Mouse (Mus musculus) limb, embryonic 15.5 days (tissue): Measurements from ENCODE around the gene Klc3. TPM values are rescaled to one million over a fixed set of nuclear protein-coding genes. Genes with fewer than 3 reads are reported as not detected.
A peak's percentile ranks its signal among the peaks of the same experiment; 100 is the strongest.

Source experiments
- ATAC-seq: fragments of 200-750 bp; cut with Nextera tagmentation; 2 replicates; pipeline ENCODE4 v1.8.0; 2017; ENCODE audit warnings: low read depth, moderate TSS enrichment; ENCODE audit not compliant: insufficient number of reproducible peaks, low FRiP score, low TSS enrichment
- H3K27ac ChIP-seq: fragments of 300-500 bp; sonication (generic); 2 replicates; pipeline ENCODE4 v1.5.1; 2015; ENCODE audit warnings: moderate library complexity, mild to moderate bottlenecking, inconsistent platforms
- H3K27me3 ChIP-seq: fragments of 300-500 bp; sonication (generic); 2 replicates; pipeline ENCODE4 v1.6.1; 2015; ENCODE audit warnings: inconsistent platforms
- H3K36me3 ChIP-seq: fragments of 300-500 bp; sonication (generic); 2 replicates; pipeline ENCODE4 v1.6.1; 2015; ENCODE audit warnings: inconsistent platforms
- H3K4me1 ChIP-seq: fragments of 300-500 bp; sonication (generic); 2 replicates; pipeline ENCODE4 v1.6.1; 2015; ENCODE audit warnings: inconsistent platforms
- H3K4me2 ChIP-seq: fragments of 300-500 bp; sonication (generic); 2 replicates; pipeline ENCODE4 v1.6.1; 2015; ENCODE audit warnings: mild to moderate bottlenecking, inconsistent platforms
- H3K4me3 ChIP-seq: fragments of 300-500 bp; sonication (generic); 2 replicates; pipeline ENCODE4 v1.5.1; 2015; ENCODE audit warnings: mild to moderate bottlenecking, inconsistent platforms
- H3K9ac ChIP-seq: fragments of 300-500 bp; sonication (generic); 2 replicates; pipeline ENCODE4 v1.6.1; 2015; ENCODE audit warnings: inconsistent platforms
- H3K9me3 ChIP-seq: fragments of 300-500 bp; sonication (generic); 2 replicates; pipeline ENCODE4 v1.6.1; 2016; ENCODE audit warnings: inconsistent platforms
- WGBS: fragments of 180-500 bp; shearing (Covaris S2); methylation state at CpG from one replicate; pipeline ENCODE4 v1.1.7; 2015; 5-methylcytosine and 5-hydroxymethylcytosine counted together
- polyA plus RNA-seq: library from polyadenylated mRNA; unstranded; fragments of >200 nt; fragmentation: Nextera tagmentation; extraction: Ambion mirVana; gene quantifications from 2 replicates; pipeline ENCODE4 v1.2.1, GENCODE M21; 2015

The Klc3 gene
- polyA plus RNA-seq, 1 experiment from 2014 or later = 37.6 TPM

DNA sequence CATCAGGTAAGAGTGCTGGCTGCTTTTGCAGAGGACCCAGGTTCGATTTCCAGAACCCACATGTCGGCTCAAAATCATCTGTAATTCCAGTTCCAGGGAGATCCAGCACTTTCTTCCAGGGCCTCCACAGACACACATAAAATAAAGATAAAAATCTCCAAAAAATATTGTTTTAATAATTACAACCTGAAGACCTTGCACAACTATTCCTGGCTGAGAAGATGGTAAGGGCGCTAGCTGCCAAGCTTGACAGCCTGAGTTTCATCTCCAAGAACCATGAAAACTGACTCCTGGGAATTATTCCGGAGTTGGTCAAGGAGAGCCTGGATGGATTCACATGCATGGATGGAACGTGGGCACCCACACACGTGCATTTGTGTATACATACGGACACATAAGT is 572 bp upstream of the Klc3 start, which contains the start of gene Ckm:
Ckm (plus strand) TSS at position 301 of the 400 bp plus-strand sequence.
- 45% methylated on average over 7 of the region's 7 CpGs for WGBS

DNA sequence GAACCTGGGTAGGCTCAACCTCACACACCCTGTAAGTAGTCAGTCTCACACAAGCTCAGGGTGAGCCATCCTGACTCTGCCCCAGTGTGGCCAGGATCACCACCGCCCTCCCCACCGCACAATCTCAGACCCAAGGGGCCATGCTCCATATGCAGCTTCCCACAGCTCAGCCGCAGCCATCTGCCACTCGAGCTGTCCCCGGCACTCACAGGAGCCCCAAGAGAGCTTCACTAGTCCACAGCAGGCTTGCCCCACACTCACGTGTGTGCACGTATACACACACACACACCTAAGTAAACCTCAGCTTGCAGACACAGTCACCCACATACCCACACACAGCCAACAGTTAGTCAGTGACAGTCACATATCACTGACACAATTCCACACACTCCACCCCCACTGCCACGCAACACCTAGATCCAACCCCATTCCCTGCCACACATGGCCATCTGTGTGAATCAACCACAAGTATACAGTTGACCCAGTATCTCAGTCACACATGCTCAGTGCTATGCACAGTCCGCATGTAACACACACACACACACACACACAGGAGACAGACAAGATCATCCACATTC is 1.3 kb downstream of the Klc3 start:
- peaks cover 48% of the 10 kb centered on the region for H3K27me3 ChIP-seq
- no peak overlapping the region for H3K4me2 ChIP-seq
- no peak overlapping the region for H3K9ac ChIP-seq
- WGBS = 85% methylated on average over 9 of the region's 9 CpGs
- H3K36me3 ChIP-seq = no peaks in the 10 kb centered on the region
- no peak for ATAC-seq
- no peak overlapping the region for H3K4me3 ChIP-seq
- H3K9me3 ChIP-seq = peaks cover 6% of the 10 kb centered on the region; the same call in 1 of the 2 replicates
- peaks cover 24% of the 10 kb centered on the region for H3K4me1 ChIP-seq
- H3K27ac ChIP-seq = no peak overlapping the region

More for the DNA sequence above, 572 bp upstream of the Klc3 start, which contains the start of gene Ckm:
- Histone ChIP-seq H3K4me2 (peak within 1 kb of the TSS; percentile 98), H3K9me3 (peaks cover 6% of the 10 kb centered on the region; the same call in 1 of the 2 replicates), H3K27me3 (peaks cover 44% of the 10 kb centered on the region), H3K4me3 (peak within 1 kb of the TSS; percentile 54), H3K36me3 (no peaks in the 10 kb centered on the region), H3K4me1 (peaks cover 20% of the 10 kb centered on the region), H3K27ac (no peak within 1 kb of the TSS), H3K9ac (peak within 1 kb of the TSS; percentile 48)
- ATAC-seq = no peak

DNA sequence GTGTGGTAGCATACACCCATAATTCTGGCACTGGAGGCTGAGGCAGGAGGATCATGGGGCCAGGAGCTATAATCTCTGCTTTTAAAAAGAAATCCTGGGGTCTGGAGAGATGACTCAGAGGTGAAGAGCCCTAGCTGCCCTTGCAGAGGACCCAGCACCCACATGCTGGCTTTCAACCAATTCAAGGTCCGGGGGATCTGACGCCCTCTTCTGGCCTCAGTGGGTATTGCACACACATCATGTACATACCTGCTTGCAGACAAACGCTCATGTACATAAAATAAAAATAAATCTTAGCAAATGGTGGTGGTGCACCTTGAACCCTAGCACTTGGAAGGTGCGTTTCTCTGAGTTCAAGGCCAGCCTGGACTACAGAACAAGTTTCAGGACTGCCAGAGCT is 3.0 kb downstream of the Klc3 start:
- no peak for ATAC-seq
- Histone ChIP-seq H3K4me1 (peaks cover 24% of the 10 kb centered on the region), H3K4me2 (no peak overlapping the region), H3K4me3 (no peak overlapping the region), H3K9ac (no peak overlapping the region), H3K9me3 (peaks cover 6% of the 10 kb centered on the region; the same call in 1 of the 2 replicates), H3K27ac (no peak overlapping the region), H3K27me3 (peaks cover 46% of the 10 kb centered on the region), H3K36me3 (no peaks in the 10 kb centered on the region)
- WGBS = 88% methylated on average over 4 of the region's 4 CpGs

DNA sequence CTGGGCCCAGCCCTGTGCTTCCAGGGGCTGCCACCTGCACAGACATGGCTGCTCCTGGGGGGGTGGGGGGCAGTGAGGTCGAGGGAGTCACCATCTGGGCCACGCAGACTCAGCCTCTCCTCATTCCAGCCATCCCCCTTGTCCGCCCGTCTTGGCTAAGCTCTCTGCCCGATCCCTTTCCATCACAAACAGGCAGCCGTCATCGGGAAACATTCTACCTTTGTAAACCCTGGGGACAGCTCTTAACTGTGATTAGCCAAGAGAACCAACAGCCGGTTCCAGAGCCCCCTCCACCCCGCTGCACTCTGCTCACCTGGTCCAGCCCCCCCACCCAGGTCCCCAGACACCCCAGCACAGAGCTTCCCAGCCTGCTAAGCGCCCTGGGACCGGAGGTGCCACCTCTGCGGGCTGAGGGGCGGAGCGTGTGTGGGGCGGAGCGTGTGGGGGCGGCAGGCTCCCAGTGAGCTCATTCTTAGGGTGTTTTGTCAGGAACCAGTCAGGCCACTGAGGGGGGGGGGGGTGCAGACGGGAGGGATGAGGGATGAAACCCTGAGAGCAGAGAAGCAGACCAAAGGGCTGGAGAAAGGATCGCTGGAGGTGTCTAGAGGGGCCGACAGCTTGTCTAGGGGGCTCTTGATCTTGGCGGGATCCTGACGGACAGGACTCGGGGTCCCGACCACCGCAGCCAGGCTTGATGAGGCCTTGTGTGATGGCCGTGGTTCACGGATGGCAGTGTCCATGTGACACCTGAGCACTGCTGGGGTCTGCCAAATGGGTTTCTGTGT is 4.2 kb downstream of the Klc3 start:
- Histone ChIP-seq H3K4me3 (peak overlapping the region; percentile 32), H3K27me3 (peaks cover 37% of the 10 kb centered on the region), H3K36me3 (peaks cover 10% of the 10 kb centered on the region), H3K27ac (no peak overlapping the region; the same call in 1 of the 2 replicates), H3K4me2 (peak overlapping the region; percentile 47), H3K9me3 (peaks cover 6% of the 10 kb centered on the region; the same call in 1 of the 2 replicates), H3K4me1 (peaks cover 24% of the 10 kb centered on the region), H3K9ac (peak overlapping the region; percentile 14)
- WGBS = 2% methylated on average over 26 of the region's 27 CpGs
- ATAC-seq = no peak

DNA sequence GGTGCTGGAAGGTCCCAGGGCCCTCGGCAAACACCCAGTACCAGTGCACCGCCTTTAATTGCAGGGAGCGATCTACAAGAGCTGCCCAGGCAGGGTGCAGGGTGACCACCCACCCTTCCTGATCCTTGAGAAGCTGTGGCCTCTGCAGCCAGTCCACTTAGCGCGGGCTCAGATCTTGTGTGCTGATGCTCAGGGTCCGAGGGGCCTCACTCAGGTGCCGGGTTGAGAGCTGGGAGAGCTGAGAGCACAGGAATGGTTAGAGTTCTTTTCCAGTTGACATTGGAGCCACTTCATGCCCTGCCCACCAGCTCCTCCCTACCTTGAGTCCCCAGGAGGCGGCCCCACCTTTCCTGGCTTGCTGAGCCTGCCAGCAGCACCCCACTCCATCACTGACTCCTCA is 9.4 kb downstream of the Klc3 start:
- Histone ChIP-seq H3K4me3 (no peak overlapping the region), H3K9me3 (no peaks in the 10 kb centered on the region), H3K4me2 (no peak overlapping the region), H3K36me3 (peaks cover 62% of the 10 kb centered on the region), H3K4me1 (peaks cover 6% of the 10 kb centered on the region), H3K9ac (no peak overlapping the region), H3K27ac (no peak overlapping the region), H3K27me3 (peaks cover 4% of the 10 kb centered on the region)
- ATAC-seq = no peak
- 88% methylated on average over 8 of the region's 8 CpGs for WGBS

DNA sequence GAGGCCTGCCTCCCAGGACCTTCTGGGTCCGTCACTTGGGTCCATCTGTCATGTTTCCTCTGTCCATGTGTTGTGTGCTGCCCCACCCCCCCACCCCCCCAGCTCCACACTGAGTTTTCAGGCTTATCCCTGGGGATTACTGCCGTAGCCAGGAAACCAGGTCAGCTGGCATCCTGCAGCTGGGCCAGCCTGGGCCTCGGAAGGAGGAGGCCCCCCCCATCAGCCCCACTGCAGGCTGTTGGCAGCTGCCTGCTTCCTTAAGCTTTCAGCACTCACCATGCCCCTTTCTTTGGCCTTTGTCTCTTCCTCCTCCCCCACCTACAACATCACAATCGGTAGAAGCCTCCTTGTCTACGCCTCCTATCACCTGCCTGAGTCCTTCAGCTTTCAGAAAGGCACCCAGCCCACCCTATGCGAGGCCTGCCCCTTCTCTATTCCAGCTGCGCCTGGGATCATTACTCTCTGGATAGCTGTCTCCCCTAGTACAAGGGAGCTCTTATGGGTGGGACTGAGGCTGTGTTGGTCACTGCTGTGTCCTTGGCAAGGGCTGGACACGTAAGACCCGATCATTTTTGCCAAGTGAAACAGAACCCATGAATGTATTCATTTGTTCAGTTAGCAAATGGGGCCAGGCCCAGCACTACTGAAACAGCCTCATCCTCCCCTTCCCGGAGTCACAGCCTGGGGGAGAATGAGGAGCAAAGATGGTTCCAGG is 15.0 kb downstream of the Klc3 start:
- Histone ChIP-seq H3K9ac (no peak overlapping the region), H3K36me3 (peaks cover 96% of the 10 kb centered on the region), H3K4me2 (no peak overlapping the region), H3K27me3 (no peaks in the 10 kb centered on the region), H3K9me3 (no peaks in the 10 kb centered on the region), H3K4me1 (0 out of 2 replicates have a peak, but pooled peaks cover 4% of the 10 kb centered on the region), H3K4me3 (no peak overlapping the region), H3K27ac (no peak overlapping the region)
- no peak for ATAC-seq
- 76% methylated on average over 10 of the region's 10 CpGs for WGBS

DNA sequence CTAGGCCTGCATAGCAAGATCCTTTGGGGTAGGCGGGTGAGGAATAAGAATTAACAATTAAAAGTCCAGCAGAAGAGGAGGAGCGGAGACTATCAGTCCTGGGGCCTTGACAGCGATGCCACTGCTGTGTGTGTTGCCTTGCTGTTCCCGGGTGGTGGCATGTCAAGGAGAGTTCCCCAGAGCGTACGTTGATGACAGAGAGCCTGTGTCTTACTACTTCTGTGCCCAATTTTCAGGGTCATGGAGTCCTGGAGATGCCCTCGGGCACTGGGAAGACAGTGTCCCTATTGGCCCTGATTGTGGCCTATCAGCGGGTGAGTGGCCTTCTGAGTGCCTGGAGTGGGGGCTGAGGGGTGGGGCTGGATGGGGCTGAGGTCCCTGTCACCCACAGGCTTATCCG is 20.2 kb downstream of the Klc3 start:
- H3K4me2 ChIP-seq = no peak overlapping the region
- ATAC-seq = no peak
- H3K27ac ChIP-seq = no peak overlapping the region
- H3K36me3 ChIP-seq = peaks cover 46% of the 10 kb centered on the region
- no peak overlapping the region; the same call in 1 of the 2 replicates for H3K4me3 ChIP-seq
- peaks cover 21% of the 10 kb centered on the region for H3K4me1 ChIP-seq
- 87% methylated on average over 9 of the region's 9 CpGs for WGBS
- no peaks in the 10 kb centered on the region for H3K27me3 ChIP-seq
- H3K9ac ChIP-seq = no peak overlapping the region
- H3K9me3 ChIP-seq = no peaks in the 10 kb centered on the region

DNA sequence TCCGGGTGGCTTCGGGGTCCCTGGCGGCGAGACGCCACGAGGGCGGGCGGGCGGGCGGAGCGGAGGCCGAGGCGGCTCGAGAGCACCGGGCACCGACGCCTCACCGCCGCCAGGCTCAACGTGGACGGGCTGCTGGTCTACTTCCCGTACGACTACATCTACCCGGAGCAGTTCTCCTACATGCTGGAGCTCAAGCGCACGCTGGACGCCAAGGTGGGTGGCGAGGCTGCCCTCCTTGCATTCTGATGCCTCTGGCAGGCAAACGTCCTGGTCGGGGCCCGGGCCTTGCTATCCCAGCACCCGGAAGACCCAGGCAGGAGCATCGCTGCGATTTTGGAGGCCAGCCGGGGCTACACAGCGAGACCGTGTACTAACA is 21.8 kb downstream of the Klc3 start:
- Histone ChIP-seq H3K9ac (peak overlapping the region; percentile 74), H3K27ac (no peak overlapping the region; the same call in 1 of the 2 replicates), H3K27me3 (no peaks in the 10 kb centered on the region), H3K4me2 (peak overlapping the region; percentile 74), H3K36me3 (peaks cover 38% of the 10 kb centered on the region), H3K4me1 (peaks cover 21% of the 10 kb centered on the region), H3K9me3 (no peaks in the 10 kb centered on the region), H3K4me3 (peak overlapping the region; percentile 90)
- ATAC-seq = peak; percentile 31
- under 1% methylated on average over 37 of the region's 37 CpGs for WGBS

DNA sequence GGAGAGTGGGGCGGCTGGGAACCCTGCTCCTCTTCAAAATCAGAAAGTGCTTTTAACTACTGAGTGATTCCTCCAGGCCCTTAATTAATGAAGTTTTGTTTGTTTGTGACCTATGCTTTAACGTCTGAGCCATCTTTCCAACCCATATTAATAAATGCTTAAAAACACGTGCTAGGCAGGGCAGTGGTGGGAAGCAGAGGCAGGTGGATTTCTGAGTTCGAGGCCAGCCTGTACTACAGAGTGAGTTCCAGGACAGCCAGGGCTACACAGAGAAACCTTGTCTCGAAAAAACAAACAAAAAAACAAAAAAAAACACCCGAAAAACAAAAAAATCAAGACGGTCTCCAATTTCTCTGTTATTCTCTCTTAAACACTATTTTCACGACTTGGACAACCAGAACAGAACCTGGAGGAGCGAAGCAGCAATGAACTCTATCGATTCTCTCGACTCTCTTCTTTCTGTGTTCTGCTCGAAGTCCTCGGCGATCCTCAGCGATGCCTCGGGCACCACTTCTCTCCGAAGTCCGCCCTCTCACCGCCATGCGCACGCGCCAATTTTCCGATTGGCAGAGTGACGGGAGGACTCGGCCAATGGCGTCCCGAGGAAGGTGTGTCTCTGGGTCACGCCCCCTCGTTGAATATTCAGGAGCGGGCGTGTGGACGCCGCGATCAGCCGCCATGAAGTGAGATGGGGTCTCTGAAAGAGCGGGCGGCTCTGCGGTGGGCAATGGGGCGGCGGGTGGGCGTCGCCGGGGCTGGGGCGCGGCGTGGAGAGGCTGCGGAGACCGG is 22.3 kb downstream of the Klc3 start, which contains the start of gene Ercc2:
Ercc2 (plus strand) TSS at position 634 of the 789 bp plus-strand sequence.
- Histone ChIP-seq H3K36me3 (peaks cover 33% of the 10 kb centered on the region), H3K9me3 (no peaks in the 10 kb centered on the region), H3K4me2 (peak within 1 kb of the TSS; percentile 74), H3K4me3 (peak within 1 kb of the TSS; percentile 90), H3K4me1 (peaks cover 21% of the 10 kb centered on the region), H3K27ac (no peak within 1 kb of the TSS; the same call in 1 of the 2 replicates), H3K9ac (peak within 1 kb of the TSS; percentile 74), H3K27me3 (no peaks in the 10 kb centered on the region)
- WGBS = 6% methylated on average over 48 of the region's 48 CpGs
- peak; percentile 90 for ATAC-seq

DNA sequence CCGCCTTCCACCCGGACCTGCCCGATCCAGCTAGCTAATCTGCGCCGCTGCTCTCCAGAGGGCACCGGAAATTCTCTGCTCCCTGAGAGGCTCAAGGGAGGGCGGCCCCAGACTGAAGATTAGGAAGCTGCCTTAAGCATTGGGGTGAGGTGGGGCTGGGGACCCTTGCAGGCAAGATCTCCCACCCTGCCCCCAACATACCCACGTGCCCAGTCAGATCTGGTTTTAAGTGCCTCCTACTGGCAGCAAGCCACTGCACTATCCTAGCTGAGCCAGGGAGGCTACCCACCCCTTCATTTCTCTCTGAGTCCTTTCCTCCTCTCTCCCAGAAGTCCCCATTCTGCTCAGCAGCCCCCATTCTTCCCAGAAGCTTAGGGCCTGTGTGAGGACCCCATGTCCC is 25.9 kb downstream of the Klc3 start:
- ATAC-seq = no peak
- peaks cover 20% of the 10 kb centered on the region for H3K36me3 ChIP-seq
- H3K4me3 ChIP-seq = no peak overlapping the region
- 72% methylated on average over 8 of the region's 8 CpGs for WGBS
- no peak overlapping the region for H3K27ac ChIP-seq
- no peak overlapping the region for H3K4me2 ChIP-seq
- H3K9me3 ChIP-seq = no peaks in the 10 kb centered on the region
- peaks cover 9% of the 10 kb centered on the region for H3K4me1 ChIP-seq
- H3K9ac ChIP-seq = no peak overlapping the region
- H3K27me3 ChIP-seq = no peaks in the 10 kb centered on the region

DNA sequence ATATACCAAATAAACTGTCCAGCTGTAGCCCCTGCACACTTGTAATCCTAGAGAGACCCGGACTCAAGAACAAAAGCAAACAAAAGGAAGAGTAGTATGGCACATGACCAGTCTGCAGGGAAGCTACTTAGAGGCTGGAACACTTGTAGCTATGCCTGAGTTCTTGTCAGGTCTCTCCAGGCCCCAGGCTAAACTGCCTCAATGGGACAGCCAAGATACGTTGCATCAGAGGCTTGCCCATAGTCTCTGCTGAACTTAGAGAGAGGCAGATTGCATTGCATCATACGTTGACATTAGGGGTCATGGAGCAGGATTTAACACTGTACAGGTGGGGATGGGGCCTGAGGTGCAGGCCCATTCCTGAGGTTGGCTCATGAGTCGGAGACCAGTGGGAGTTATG is 27.9 kb downstream of the Klc3 start:
- no peak overlapping the region for H3K27ac ChIP-seq
- H3K27me3 ChIP-seq = no peaks in the 10 kb centered on the region
- H3K4me2 ChIP-seq = no peak overlapping the region
- ATAC-seq = no peak
- no peak overlapping the region for H3K4me3 ChIP-seq
- H3K9me3 ChIP-seq = no peaks in the 10 kb centered on the region
- 88% methylated on average over 4 of the region's 4 CpGs for WGBS
- no peak overlapping the region for H3K9ac ChIP-seq
- peaks cover 24% of the 10 kb centered on the region for H3K36me3 ChIP-seq
- no peaks in the 10 kb centered on the region for H3K4me1 ChIP-seq
